ENCODE assay signal across 18 mouse cellular contexts in the genomic region with DNA sequence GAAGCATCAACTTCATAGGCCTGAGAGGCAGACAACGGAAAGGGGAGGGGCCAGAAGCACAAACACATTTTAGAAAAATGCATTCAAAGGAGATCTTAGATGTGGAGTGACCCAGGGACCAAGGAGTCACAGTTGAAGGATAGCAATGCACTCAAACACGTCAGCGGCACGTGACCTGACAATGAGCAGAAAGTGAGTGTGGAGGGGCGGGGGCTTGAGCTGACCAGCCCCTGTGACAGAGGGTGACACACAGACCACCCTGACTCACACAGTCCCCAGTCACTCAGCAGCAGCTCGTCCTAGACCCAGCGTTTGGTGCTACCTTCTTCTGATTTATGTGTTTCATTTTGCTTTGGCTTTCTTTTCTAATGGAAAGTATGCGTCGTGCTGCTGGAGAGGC.
"Had no signal": no experiment of that assay in that cellular context is flagged by ENCODE, and none has a peak within 500 bp of the region (broad histone marks: within the 10 kb centered on the region; RNA-seq: fewer than 3 reads in every experiment).

No protein-coding gene starts in this region.

- H3K9me3 ChIP-seq: liver, embryonic 13.5 days; midbrain, embryonic 13.5 days; neural tube, embryonic 12.5 days; neural tube, embryonic 15.5 days had no signal

- H3K4me3 ChIP-seq: layer of hippocampus, adult 2 months; liver, embryonic 13.5 days; midbrain, embryonic 13.5 days; neural tube, embryonic 12.5 days; neural tube, embryonic 15.5 days had no signal

- H3K27ac ChIP-seq: kidney, postnatal 0 days; layer of hippocampus, adult 2 months; liver, embryonic 13.5 days; midbrain, embryonic 13.5 days; neural tube, embryonic 12.5 days; neural tube, embryonic 15.5 days; stomach, postnatal 0 days had no signal

- ATAC-seq: midbrain, embryonic 13.5 days had no signal

- H3K27me3 ChIP-seq: liver, embryonic 13.5 days; midbrain, embryonic 13.5 days; neural tube, embryonic 12.5 days; neural tube, embryonic 15.5 days had no signal

- H3K4me2 ChIP-seq: liver, embryonic 13.5 days; midbrain, embryonic 13.5 days; neural tube, embryonic 12.5 days; neural tube, embryonic 15.5 days had no signal

- H3K36me3 ChIP-seq: liver, embryonic 13.5 days; midbrain, embryonic 13.5 days; neural tube, embryonic 12.5 days; neural tube, embryonic 15.5 days had no signal

- DNase-seq: kidney, postnatal 25 days; layer of hippocampus, adult 9-11 months; liver, embryonic 13.5 days; lung, adult 2 months; lung, postnatal 14 days; lung, postnatal 4 days; right cerebral cortex, adult 18-20 months; right cerebral cortex, postnatal 14 days; right cerebral cortex, postnatal 4 days; thymus, adult 2 months; thymus, postnatal 14 days; thymus, postnatal 4 days had no signal

- H3K4me1 ChIP-seq: liver, embryonic 13.5 days; midbrain, embryonic 13.5 days; neural tube, embryonic 12.5 days; neural tube, embryonic 15.5 days had no signal

- H3K9ac ChIP-seq: liver, embryonic 13.5 days; midbrain, embryonic 13.5 days; neural tube, embryonic 12.5 days; neural tube, embryonic 15.5 days had no signal
